Mouse (Mus musculus) heart, embryonic 14.5 days (tissue): ENCODE results near the gene St13. TPM values are rescaled to one million over a fixed set of nuclear protein-coding genes. Genes with fewer than 3 reads are reported as not detected.

Experiments used
- ATAC-seq: fragments of 200-750 bp; cut with Nextera tagmentation; 2 replicates; pipeline ENCODE4 v1.8.0; 2017; ENCODE audit warnings: low read depth, moderate TSS enrichment; ENCODE audit not compliant: insufficient number of reproducible peaks, insufficient read depth, low FRiP score
- H3K27ac ChIP-seq, 2 experiments: fragments of 200-500 bp in 1 of 2; fragments of 300-500 bp in 1 of 2; sonication (generic) in 1 of 2; replicated peaks in 1 of 2; 2 replicates each; pipeline ENCODE4 v1.5.1; 2012 to 2014; ENCODE audit warnings: low read depth in 2 of 2, low read length in 2 of 2, control low read depth in 1 of 2, mild to moderate bottlenecking in 1 of 2, mixed read lengths in 1 of 2; ENCODE audit not compliant: control insufficient read depth in 1 of 2, insufficient read depth in 1 of 2
- H3K27me3 ChIP-seq: fragments of 300-500 bp; sonication (generic); 2 replicates; pipeline ENCODE4 v1.6.1; 2014; ENCODE audit warnings: mild to moderate bottlenecking, low read length, control low read depth; ENCODE audit not compliant: control insufficient read depth, insufficient read depth
- H3K36me3 ChIP-seq: fragments of 300-500 bp; sonication (generic); 2 replicates; pipeline ENCODE4 v1.6.1; 2014; ENCODE audit warnings: mild to moderate bottlenecking, control low read depth, low read length, mixed read lengths; ENCODE audit not compliant: control insufficient read depth, insufficient read depth
- H3K4me1 ChIP-seq, 2 experiments: fragments of 200-500 bp in 1 of 2; fragments of 300-500 bp in 1 of 2; sonication (generic) in 1 of 2; 2 replicates each; pipeline ENCODE4 v1.6.1; 2012 to 2014; ENCODE audit warnings: low read length in 2 of 2, control low read depth in 1 of 2, mixed read lengths in 1 of 2; ENCODE audit not compliant: control insufficient read depth in 2 of 2, insufficient read depth in 2 of 2
- H3K4me2 ChIP-seq: fragments of 300-500 bp; sonication (generic); 2 replicates; pipeline ENCODE4 v1.6.1; 2014; ENCODE audit warnings: mild to moderate bottlenecking, low read length
- H3K4me3 ChIP-seq, 2 experiments: fragments of 200-500 bp in 1 of 2; fragments of 300-500 bp in 1 of 2; sonication (generic) in 1 of 2; 2 replicates each; pipeline ENCODE4 v1.5.1; 2012 to 2014; ENCODE audit warnings: low read length in 2 of 2, mild to moderate bottlenecking in 2 of 2, control low read depth in 1 of 2, low read depth in 1 of 2, moderate library complexity in 1 of 2; ENCODE audit not compliant: control insufficient read depth in 1 of 2, insufficient read depth in 1 of 2
- H3K9ac ChIP-seq: fragments of 300-500 bp; sonication (generic); 2 replicates; pipeline ENCODE4 v1.6.1; 2014; ENCODE audit warnings: mild to moderate bottlenecking, low read length
- H3K9me3 ChIP-seq: fragments of 300-500 bp; sonication (generic); 2 replicates; pipeline ENCODE4 v1.6.1; 2016; ENCODE audit warnings: low read length, control low read depth; ENCODE audit not compliant: control insufficient read depth
- WGBS: fragments of 180-500 bp; shearing (Covaris S2); extraction: QIAGEN DNeasy Blood & Tissue Kit; methylation state at CpG from one replicate; pipeline ENCODE4 v1.1.7; 2014; 5-methylcytosine and 5-hydroxymethylcytosine counted together
- polyA plus RNA-seq: library from polyadenylated mRNA; unstranded; fragments of >200 nt; fragmentation: Nextera tagmentation; extraction: Ambion mirVana; gene quantifications from 2 replicates; pipeline ENCODE4 v1.2.1, GENCODE M21; 2014

Gene St13
- polyA plus RNA-seq, 1 experiment from 2014 or later, result 105 TPM

DNA sequence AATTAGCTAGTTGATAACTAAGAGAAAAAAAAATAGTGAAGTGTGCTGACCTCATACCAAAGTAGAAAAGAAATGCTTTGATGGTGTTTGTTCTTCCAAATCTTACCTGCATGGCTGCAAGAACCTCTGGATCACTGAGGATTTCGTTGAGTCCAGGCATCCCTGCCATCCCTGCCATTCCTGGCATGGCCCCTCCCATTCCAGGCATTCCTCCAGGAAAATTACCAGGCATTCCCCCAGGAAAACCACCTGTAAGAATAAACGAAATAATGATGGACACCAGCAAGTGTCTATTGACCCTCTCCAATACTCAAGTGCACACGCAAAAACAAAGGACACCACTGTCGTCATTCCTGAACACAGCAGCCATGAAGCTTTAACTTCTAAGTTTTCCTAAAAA lies 33.6 kb downstream of the St13 start:
- Histone ChIP-seq H3K9me3 (no peaks in the 10 kb centered on the region), H3K36me3 (peaks cover 86% of the 10 kb centered on the region)
- WGBS, result 72% methylated on average over 4 of the region's 4 CpGs

DNA sequence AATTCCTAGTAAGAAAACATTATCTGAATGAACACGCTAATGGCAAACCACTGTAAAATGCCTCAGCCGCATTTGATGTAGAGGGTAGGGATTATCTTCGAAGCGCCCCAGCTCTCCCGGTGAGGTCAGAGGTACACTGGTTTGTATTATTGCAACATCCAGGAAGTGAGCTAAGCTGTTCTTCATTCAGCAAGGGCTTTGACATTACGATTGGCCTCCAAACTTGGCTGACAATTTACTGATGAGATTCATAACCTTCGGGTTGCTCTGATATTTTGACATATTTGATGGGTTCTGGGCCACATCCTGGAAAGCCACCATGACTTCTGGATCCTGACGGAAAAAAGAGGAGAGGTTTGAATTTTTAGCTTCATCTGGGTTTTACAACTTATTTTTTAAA lies 34.6 kb downstream of the St13 start:
- 85% methylated on average over 8 of the region's 8 CpGs for WGBS
- Histone ChIP-seq H3K4me2 (no peak overlapping the region), H3K9me3 (no peaks in the 10 kb centered on the region), H3K36me3 (peaks cover 76% of the 10 kb centered on the region), H3K4me3 (no peak overlapping the region), H3K4me1 (peaks cover 0 to 10% of the 10 kb centered on the region in 2 experiments; a peak in 2 of 4 replicates), H3K9ac (no peak overlapping the region), H3K27ac (no peak overlapping the region), H3K27me3 (no peaks in the 10 kb centered on the region)
- ATAC-seq, result no peak

More for the DNA sequence above, 33.6 kb downstream of the St13 start:
- Histone ChIP-seq H3K27ac (no peak overlapping the region), H3K4me1 (peaks cover 0 to 5% of the 10 kb centered on the region in 2 experiments; a peak in 2 of 4 replicates), H3K9ac (no peak overlapping the region), H3K4me2 (no peak overlapping the region), H3K27me3 (no peaks in the 10 kb centered on the region), H3K4me3 (no peak overlapping the region)
- ATAC-seq, result no peak

DNA sequence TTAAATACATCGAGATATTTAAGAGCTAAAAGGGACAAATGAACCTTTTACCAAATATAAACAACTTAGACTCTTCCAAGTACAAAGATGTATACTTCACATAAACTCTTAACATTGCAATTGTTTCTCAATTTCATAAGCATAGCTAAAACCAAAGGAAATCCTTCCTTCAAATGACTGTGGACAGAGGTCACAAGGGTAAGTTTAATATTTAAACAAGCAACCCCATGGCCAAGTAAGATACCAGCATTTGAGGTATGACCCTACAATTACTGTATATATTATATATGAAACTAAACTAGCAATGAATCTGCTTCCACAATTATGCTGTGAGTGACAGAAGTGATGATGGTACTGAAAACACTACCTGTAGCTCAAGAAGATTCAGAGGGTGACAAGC lies 35.6 kb downstream of the St13 start:
- Histone ChIP-seq H3K4me3 (no peak overlapping the region), H3K27ac (no peak overlapping the region), H3K9ac (no peak overlapping the region), H3K4me2 (no peak overlapping the region), H3K4me1 (peaks cover 0 to 19% of the 10 kb centered on the region in 2 experiments; a peak in 3 of 4 replicates), H3K27me3 (no peaks in the 10 kb centered on the region), H3K9me3 (no peaks in the 10 kb centered on the region), H3K36me3 (peaks cover 67% of the 10 kb centered on the region)
- 100% methylated on average over 1 of the region's 1 CpGs for WGBS
- ATAC-seq, result no peak

DNA sequence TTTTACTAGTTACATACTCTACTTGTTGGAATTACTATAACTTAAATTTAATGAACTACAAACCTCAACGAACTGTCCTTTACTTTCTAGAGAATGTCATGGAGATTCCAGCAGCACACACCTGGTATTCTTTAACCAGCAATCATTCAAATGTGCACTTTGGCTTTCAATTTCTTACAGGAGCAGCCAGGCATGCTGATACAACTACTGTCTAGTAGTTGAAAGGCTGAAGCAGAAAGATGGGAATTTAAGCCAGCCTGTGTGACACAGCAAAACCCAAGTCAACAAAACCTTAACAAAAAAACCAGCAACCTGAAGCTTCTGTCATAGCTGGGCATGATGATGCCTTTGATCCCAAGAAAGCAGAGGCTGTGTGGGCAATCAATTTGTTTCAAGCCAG lies 37.4 kb downstream of the St13 start:
- Histone ChIP-seq H3K27me3 (no peaks in the 10 kb centered on the region), H3K4me3 (no peak overlapping the region), H3K36me3 (peaks cover 49% of the 10 kb centered on the region), H3K4me1 (peaks cover 0 to 22% of the 10 kb centered on the region in 2 experiments; a peak in 3 of 4 replicates), H3K27ac (no peak overlapping the region), H3K9ac (no peak overlapping the region), H3K4me2 (no peak overlapping the region), H3K9me3 (no peaks in the 10 kb centered on the region)
- ATAC-seq, result no peak
- 88% methylated on average over 1 of the region's 1 CpGs for WGBS

DNA sequence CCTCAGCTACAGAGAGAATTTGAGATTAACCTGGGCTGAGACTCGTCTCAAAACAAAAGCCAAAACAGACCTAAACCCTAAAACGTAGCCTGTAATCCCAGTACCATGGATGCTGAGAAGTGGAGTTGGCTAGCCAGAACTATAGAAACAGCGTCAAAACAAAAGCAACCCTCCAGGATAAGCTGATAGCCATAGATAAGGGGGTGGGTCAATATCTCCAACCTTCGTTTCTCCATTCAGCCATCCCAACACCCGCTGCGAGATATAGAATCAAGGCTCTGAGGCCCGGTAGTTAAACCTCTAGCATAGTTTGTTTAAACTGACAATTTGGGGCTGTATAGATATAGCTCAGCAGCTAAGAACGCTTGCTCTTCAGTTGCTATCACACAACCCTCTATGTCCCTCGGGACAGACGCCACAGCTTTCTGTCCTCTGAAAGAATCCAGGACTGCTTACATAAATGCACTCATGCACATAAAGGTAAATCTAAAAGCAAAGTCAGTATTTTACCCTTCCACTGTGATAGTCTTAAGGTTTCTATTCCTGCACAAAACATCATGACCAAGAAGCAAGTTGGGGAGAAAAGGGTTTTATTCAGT lies 38.4 kb downstream of the St13 start:
- Histone ChIP-seq H3K9ac (peak overlapping the region; percentile 52; the same call in 1 of the 2 replicates), H3K4me3 (peak overlapping the region in 1 of 2 experiments; percentile 70; a peak in 1 of 4 replicates), H3K27ac (peak overlapping the region; percentile 26 to 60), H3K9me3 (no peaks in the 10 kb centered on the region), H3K4me1 (peaks cover 0 to 22% of the 10 kb centered on the region in 2 experiments; a peak in 3 of 4 replicates), H3K27me3 (no peaks in the 10 kb centered on the region), H3K4me2 (peak overlapping the region; percentile 93), H3K36me3 (peaks cover 39% of the 10 kb centered on the region)
- ATAC-seq, result no peak
- WGBS, result 21% methylated on average over 10 of the region's 10 CpGs

DNA sequence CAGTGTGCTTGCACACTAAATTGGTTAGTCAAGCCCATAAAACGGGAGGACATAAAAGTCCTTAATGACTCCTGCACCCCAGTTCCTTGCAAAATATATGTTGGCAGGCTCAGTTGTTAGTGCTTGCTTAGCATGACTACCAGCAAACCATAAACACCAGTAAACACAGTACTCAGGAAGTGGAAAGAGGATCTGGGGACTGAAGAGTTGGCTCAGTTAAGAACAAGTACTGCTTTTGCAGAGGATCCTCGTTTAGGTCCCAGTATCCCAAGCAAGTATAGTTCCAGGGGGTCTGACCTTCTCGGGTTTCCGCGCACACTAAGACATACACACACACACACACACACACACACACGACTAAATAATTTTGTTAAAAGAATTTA lies 38.9 kb downstream of the St13 start:
- peak overlapping the region; percentile 52; the same call in 1 of the 2 replicates for H3K9ac ChIP-seq
- no peaks in the 10 kb centered on the region for H3K27me3 ChIP-seq
- H3K9me3 ChIP-seq, result no peaks in the 10 kb centered on the region
- peaks cover 34% of the 10 kb centered on the region for H3K36me3 ChIP-seq
- peak overlapping the region; percentile 26 to 60 for H3K27ac ChIP-seq
- ATAC-seq, result peak; percentile 10; the same call in 1 of the 2 replicates
- peak overlapping the region; percentile 93 for H3K4me2 ChIP-seq
- WGBS, result 34% methylated on average over 6 of the region's 6 CpGs
- H3K4me3 ChIP-seq, result peak overlapping the region; percentile 70 to 93
- peaks cover 0 to 22% of the 10 kb centered on the region in 2 experiments; a peak in 3 of 4 replicates for H3K4me1 ChIP-seq

DNA sequence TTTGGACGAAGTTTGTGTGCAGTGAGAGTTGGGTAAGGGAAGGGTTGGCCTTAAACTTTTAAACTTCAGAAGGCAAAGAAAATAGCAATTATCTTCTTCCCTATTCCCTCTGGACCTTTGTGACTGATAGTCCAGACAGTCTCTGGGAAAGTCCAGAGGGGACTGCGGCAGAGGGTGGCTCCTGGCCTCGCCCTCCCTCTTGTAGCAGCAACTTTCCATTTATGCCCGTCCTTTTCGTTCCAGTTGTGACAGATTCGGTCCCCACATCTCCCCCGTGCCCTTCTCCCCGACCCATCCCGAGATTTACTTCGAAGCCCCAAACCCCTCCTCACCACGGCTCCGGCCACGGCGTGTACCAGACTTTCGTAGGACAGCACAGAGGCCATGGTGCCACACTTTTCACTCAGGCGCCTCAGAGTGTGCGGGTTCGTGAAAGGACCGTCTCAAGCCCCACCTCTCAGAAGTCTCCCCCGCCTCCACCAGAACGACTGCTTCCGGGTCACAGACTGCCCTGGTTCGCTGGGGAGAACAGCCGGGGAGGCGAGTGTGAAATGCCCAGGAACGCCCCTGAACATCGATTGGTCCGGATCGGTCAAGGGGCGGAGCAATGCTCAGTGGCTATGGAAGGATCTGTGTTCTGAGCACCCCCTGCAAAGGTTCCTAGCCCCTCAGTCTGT lies 39.4 kb downstream of the St13 start, which contains the start of gene Slc25a17:
TSS of gene Slc25a17 (minus strand) at position 468 of the 677 bp plus-strand sequence.
- H3K9me3 ChIP-seq, result no peaks in the 10 kb centered on the region
- peak within 1 kb of the TSS; percentile 81 to 82 for H3K27ac ChIP-seq
- peak within 1 kb of the TSS; percentile 70 to 93 for H3K4me3 ChIP-seq
- peak; percentile 99 for ATAC-seq
- peaks cover 29% of the 10 kb centered on the region for H3K36me3 ChIP-seq
- peaks cover 0 to 22% of the 10 kb centered on the region in 2 experiments; a peak in 3 of 4 replicates for H3K4me1 ChIP-seq
- peak within 1 kb of the TSS; percentile 93 for H3K4me2 ChIP-seq
- under 1% methylated on average over 30 of the region's 30 CpGs for WGBS
- peak within 1 kb of the TSS; percentile 83 for H3K9ac ChIP-seq
- H3K27me3 ChIP-seq, result no peaks in the 10 kb centered on the region
